Mouse (Mus musculus) embryonic facial prominence, embryonic 10.5 days (tissue): ENCODE measurements around the gene Trim2. TPM values are rescaled to one million over a fixed set of nuclear protein-coding genes. Genes with fewer than 3 reads are reported as not detected.

ENCODE experiments used
- DNase-seq: peaks from one replicate; pipeline ENCODE4 v3.0.0-alpha.2; 2017; ENCODE audit warnings: low spot score
- H3K27ac ChIP-seq: fragments of 300-500 bp; sonication (generic); replicated peaks from 2 replicates; pipeline ENCODE4 v1.5.1; 2016; ENCODE audit warnings: mild to moderate bottlenecking
- H3K27me3 ChIP-seq: fragments of 300-500 bp; sonication (generic); replicated peaks from 2 replicates; pipeline ENCODE4 v1.6.1; 2016; ENCODE audit warnings: low read depth, mild to moderate bottlenecking; ENCODE audit not compliant: poor library complexity, severe bottlenecking
- H3K36me3 ChIP-seq: fragments of 300-500 bp; sonication (generic); replicated peaks from 2 replicates; pipeline ENCODE4 v1.6.1; 2016; ENCODE audit warnings: mild to moderate bottlenecking, moderate library complexity
- H3K4me1 ChIP-seq: fragments of 300-500 bp; sonication (generic); 2 replicates; pipeline ENCODE4 v1.6.1; 2016
- H3K4me3 ChIP-seq: fragments of 300-500 bp; sonication (generic); 2 replicates; pipeline ENCODE4 v1.5.1; 2016; ENCODE audit warnings: mild to moderate bottlenecking, moderate library complexity
- H3K9me3 ChIP-seq: fragments of 300-500 bp; sonication (generic); 2 replicates; pipeline ENCODE4 v1.6.1; 2016; ENCODE audit warnings: mild to moderate bottlenecking
- WGBS: fragments of 180-500 bp; shearing (Covaris S2); methylation state at CpG from one replicate; pipeline ENCODE4 v1.1.7; 2016; 5-methylcytosine and 5-hydroxymethylcytosine counted together
- polyA plus RNA-seq: library from polyadenylated mRNA; unstranded; fragments of >200 nt; fragmentation: Nextera tagmentation; extraction: Ambion mirVana; gene quantifications from 2 replicates; pipeline ENCODE4 v1.2.1, GENCODE M21; 2016

Gene Trim2
- polyA plus RNA-seq = 31.0 and 31.3 TPM in 2 replicates

DNA sequence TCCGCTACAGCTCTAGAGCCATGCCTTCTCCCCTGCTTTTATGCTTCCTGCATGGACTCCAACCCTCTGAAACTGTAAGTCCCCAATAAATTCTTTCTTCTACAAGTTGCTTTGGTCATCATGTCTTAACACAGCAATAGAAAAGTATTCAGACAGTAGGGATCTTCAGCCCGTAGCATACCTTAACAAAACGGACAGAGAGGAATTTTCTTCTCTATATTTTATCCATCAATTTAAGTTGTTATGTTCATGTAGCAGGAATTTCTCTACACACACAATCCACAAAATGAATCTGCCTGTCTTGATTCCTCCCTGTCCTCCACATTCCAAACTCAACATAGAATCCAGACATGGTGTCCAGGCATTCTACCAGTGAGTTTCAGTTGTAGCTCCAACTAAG lies at the start of gene Trim2:
Trim2 (minus strand) TSS at position 101 of the 400 bp plus-strand sequence.
- Histone ChIP-seq H3K4me3 (peak within 1 kb of the TSS; percentile 61; the same call in 1 of the 2 replicates), H3K9me3 (no peaks in the 10 kb centered on the region), H3K27me3 (peaks cover 59% of the 10 kb centered on the region), H3K27ac (no peak within 1 kb of the TSS), H3K36me3 (no peaks in the 10 kb centered on the region), H3K4me1 (peaks cover 32% of the 10 kb centered on the region)
- DNase-seq = no peak
- WGBS = 95% methylated on average over 3 of the region's 3 CpGs

DNA sequence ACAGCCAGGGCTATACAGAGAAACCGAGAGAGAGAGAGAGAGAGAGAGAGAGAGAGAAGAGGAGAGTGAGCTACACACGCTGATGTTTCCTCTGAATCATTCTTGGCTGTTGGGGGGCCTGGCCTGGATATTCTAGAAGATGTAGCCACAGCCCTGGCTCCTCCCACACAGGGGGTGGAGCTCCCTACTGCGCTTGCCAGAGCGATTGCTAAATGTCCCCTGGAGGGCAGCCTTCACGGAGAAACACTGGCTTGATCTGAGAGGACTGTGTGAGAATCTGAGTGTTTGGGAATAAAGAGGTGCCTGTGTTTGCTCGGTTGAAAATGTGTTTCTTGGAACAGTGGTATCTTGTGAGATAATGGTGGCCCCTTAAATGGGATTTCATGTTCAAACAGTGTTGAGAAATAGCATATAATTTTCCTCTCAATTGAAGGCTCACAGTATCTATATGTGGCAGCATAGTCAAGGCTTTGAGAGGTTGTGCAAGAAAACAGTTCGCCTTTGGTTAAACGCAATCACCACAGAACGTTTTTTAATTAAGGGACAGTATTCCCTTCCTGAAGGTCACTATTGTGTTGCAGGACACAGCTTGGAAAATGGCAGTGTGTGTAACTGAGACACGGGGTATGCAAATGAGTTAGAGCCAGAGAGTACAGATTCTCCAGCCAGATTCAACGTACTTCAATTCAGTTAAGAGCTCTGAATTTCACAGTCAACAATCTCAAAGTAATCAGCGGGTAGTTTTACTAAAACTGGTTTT lies 49.4 kb upstream of the Trim2 start:
- DNase-seq = peak; percentile 50
- Histone ChIP-seq H3K4me1 (no peaks in the 10 kb centered on the region), H3K9me3 (no peaks in the 10 kb centered on the region), H3K4me3 (no peak overlapping the region), H3K36me3 (no peaks in the 10 kb centered on the region), H3K27me3 (0 out of 2 replicates have a peak, but pooled peaks cover 6% of the 10 kb centered on the region), H3K27ac (no peak overlapping the region)
- 51% methylated on average over 12 of the region's 12 CpGs for WGBS

DNA sequence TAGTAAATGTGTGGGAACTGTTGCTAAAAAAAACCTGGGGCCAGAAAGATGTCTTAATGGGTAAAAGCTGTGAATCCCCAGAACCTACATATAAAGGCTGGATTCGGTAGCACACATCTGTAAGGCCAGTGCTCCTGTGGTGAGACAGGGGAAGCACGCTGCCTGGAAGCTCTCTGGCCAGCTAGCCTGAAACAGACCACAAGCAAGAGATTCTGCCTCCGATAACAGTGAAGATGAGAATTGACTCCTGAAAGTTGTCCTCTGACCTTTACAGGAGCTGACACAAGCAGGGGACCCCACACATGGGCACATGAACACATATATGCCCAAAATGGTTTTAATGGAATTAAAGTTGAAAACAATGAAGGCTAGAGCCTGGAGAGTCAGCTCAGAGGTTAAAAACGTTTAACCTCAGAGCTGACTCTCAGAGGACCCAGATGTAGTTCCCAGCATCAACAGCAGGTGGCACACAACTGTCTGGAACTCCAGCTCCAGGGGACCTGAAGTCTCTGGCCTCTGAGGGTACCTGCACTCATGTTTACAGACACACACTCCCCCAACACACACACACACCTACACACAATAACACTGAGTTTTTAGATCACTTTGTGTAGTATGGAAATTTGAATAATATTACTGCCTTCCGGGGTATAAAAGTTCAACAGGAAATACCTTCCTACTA lies 45.8 kb upstream of the Trim2 start:
- Histone ChIP-seq H3K4me1 (peaks cover 13% of the 10 kb centered on the region), H3K9me3 (no peaks in the 10 kb centered on the region), H3K27ac (no peak overlapping the region), H3K4me3 (no peak overlapping the region), H3K27me3 (peaks cover 26% of the 10 kb centered on the region), H3K36me3 (no peaks in the 10 kb centered on the region)
- peak; percentile 77 for DNase-seq
- WGBS = 42% methylated on average over 5 of the region's 5 CpGs

DNA sequence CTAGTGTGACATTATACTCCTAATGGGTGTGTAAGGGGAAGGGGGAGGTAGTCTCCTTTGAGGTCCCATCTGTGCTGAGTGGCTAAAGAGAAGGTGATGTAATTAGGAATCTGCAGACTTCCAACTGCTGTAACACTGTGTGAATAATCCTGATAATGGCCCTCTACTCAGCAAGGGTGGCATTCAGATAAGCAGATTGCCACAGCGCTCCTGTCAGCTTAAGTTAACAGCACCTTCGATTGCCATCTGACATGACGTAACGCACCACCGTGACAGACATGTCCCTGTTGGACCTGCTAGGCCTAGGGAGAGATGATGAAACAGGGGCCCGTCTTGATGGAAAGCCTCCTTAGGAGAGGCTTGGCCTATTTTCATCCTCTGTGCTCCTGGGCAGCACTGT lies 43.6 kb upstream of the Trim2 start:
- Histone ChIP-seq H3K9me3 (no peaks in the 10 kb centered on the region), H3K36me3 (no peaks in the 10 kb centered on the region), H3K4me1 (peaks cover 26% of the 10 kb centered on the region), H3K27me3 (peaks cover 45% of the 10 kb centered on the region), H3K4me3 (no peak overlapping the region), H3K27ac (no peak overlapping the region; the same call in 1 of the 2 replicates)
- no peak for DNase-seq
- WGBS = 89% methylated on average over 6 of the region's 6 CpGs

DNA sequence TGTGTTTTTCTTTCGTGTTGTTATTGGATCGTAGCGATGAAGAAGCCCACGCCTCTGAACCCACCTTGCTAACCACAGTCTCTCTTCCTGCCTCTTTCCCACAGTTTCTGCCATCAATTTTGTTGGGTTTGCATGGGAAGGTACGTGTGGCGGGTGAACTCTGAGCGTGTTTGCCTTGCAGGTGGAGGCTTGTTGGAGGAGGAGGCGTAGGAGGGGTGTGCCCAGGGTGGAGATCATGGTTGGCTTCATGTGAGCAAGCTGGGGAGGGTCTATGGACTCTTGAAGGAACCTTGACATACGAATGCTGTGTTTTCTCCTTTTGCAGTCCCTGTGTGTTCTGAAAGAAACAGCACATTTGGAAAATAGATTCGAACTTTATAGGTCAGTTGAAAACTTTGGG lies 43.1 kb upstream of the Trim2 start:
- Histone ChIP-seq H3K4me3 (no peak overlapping the region), H3K36me3 (no peaks in the 10 kb centered on the region), H3K27ac (no peak overlapping the region), H3K4me1 (peaks cover 31% of the 10 kb centered on the region), H3K9me3 (no peaks in the 10 kb centered on the region), H3K27me3 (peaks cover 45% of the 10 kb centered on the region)
- 91% methylated on average over 10 of the region's 10 CpGs for whole genome bisulfite sequencing
- DNase-seq = no peak

DNA sequence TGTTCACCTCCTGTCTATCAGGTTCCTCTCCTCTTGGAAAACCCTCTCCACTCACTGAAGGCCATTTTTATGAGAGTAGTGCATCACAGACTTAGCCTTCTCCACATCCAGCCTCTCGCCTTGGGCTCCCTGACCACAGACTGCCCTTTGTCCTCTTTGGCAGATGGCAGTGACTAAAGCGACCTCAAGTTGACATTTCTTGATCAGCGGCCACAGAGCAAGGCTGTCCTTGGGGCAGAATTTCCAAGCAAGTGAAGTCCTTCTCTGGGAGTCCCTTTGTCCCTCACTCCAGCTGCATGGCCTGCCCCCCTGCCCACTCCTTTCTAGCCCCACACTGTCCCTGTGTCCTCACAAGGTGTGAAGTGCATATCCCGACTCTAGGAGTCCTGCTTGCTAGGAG lies 40.7 kb upstream of the Trim2 start:
- H3K27ac ChIP-seq = no peak overlapping the region
- H3K4me1 ChIP-seq = peaks cover 40% of the 10 kb centered on the region
- H3K36me3 ChIP-seq = no peaks in the 10 kb centered on the region
- no peak overlapping the region for H3K4me3 ChIP-seq
- DNase-seq = no peak
- no peaks in the 10 kb centered on the region for H3K9me3 ChIP-seq
- WGBS = 41% methylated on average over 4 of the region's 4 CpGs
- H3K27me3 ChIP-seq = peaks cover 45% of the 10 kb centered on the region

DNA sequence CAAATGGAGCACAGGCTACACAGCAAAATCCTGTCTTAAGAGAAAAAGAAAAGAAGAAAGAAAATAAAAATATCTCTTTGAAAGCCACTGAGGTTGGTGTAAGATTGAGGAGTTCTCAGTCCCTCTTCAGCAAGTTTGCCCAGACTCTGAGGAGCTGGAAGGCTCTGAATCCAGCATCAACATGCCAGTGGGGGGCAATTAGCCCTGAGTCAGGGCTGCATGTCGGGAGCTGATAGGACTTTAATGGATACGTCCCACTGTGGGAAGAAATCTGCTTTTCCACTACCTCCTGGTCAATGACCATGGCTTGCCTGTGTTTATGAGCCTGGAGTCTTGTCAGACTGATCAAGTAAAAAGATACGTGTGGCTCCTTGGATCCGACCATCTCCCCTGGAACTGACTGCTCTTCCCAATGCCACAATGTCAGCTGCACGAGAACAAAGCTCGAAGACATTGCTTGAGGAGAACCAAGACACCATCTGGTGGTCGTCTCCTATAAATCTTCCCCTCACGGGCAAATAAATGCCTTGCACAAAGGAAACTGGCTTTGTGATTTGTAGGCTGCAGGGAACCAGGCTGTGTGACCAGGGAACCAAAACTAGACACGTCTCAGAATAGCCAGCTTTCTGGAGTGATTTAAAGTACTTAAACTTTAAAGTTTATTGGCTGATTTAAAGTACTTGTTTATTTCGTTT lies 39.9 kb upstream of the Trim2 start:
- DNase-seq = no peak
- Histone ChIP-seq H3K4me3 (no peak overlapping the region), H3K36me3 (no peaks in the 10 kb centered on the region), H3K27me3 (peaks cover 42% of the 10 kb centered on the region), H3K27ac (no peak overlapping the region), H3K4me1 (peaks cover 42% of the 10 kb centered on the region), H3K9me3 (no peaks in the 10 kb centered on the region)
- WGBS = 28% methylated on average over 10 of the region's 10 CpGs

DNA sequence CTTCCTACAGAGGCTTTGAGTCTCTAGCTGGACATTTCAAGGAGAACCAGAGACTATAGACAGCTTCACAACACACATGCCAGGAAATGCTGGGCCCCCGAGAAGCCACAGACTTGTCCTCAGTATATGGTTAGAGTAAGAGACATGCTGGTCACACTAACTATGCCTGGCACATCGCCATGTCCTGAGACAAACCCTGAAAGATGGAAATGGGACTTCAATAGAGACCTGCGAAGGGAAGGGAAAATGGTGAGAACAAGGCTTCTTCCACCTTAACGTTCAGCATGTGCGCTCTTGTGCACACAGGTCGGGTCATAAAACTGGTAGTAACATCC lies 38.9 kb upstream of the Trim2 start:
- no peak for DNase-seq

DNA sequence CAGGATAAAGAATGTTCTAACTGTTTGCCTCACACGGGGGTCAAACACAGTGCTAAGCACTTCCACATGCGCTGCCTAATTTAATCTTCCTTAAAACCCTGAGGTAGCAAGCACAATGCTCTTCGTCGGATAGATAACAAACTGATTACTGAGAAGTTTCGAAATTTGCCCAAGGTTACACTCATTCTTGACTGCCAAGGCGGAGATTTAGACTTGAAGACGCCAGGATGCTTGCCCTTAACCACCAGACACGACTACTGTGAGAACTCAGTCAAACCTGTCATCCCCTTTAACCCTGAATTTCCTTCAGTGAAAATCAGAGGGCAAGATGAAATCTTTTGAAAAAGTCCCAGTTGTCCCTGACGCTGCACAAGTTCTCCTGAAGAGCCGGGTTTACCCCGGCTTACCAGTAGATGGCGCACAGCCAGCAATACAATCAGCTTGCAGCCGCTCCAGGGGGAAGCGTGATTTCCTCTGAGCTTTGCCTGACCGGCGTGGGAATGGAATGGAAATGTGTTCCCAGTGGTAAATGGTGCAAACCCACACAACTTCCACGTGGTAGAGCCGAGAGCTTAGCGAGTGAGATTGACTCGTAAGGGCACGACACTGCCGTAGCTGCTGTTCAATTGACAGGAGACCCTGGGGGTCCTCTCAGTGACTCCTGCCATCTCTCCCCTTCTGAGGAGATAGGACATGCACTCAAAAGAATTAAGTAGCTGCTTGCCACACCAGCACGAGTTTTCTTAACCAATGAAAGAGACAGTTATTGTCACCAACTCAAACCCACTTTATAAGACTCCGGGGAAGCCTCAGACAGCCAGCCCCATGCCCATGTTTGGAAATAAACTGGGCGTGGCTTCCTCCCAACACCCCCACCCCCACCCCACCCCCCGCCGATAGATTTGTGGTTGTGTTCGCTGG lies 38.3 kb upstream of the Trim2 start:
- Histone ChIP-seq H3K36me3 (no peaks in the 10 kb centered on the region), H3K27ac (no peak overlapping the region), H3K9me3 (no peaks in the 10 kb centered on the region), H3K27me3 (peaks cover 34% of the 10 kb centered on the region), H3K4me1 (peaks cover 36% of the 10 kb centered on the region), H3K4me3 (peak overlapping the region; percentile 55)
- WGBS = 7% methylated on average over 28 of the region's 28 CpGs
- DNase-seq = peak; percentile 88

More for the DNA sequence above, 38.9 kb upstream of the Trim2 start:
- peak overlapping the region; percentile 55 for H3K4me3 ChIP-seq
- H3K27me3 ChIP-seq = peaks cover 37% of the 10 kb centered on the region
- WGBS = 50% methylated on average over 6 of the region's 6 CpGs
- H3K27ac ChIP-seq = no peak overlapping the region
- no peaks in the 10 kb centered on the region for H3K36me3 ChIP-seq
- peaks cover 38% of the 10 kb centered on the region for H3K4me1 ChIP-seq
- no peaks in the 10 kb centered on the region for H3K9me3 ChIP-seq

DNA sequence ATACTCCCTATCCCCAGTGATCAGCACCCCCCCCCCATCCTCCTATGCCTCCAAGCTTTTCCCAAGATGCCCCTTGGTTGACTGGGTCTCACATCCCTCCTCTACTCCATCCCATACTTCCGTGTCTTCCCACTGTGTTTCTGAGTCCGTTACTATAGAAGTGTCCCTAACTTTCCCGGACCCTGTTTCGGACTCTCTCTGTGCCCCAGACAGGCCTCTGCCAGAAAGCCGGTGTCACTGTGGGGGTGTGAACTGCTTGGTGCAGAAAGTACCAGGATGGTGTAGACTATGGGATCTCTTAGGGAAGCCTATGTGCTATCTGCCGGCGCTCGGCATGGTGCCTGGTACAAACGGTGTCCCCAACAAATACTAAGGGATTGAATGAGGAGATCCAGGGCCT lies 36.4 kb upstream of the Trim2 start:
- H3K4me3 ChIP-seq = no peak overlapping the region
- H3K9me3 ChIP-seq = no peaks in the 10 kb centered on the region
- H3K4me1 ChIP-seq = peaks cover 34% of the 10 kb centered on the region
- no peak for DNase-seq
- no peaks in the 10 kb centered on the region for H3K36me3 ChIP-seq
- 91% methylated on average over 9 of the region's 9 CpGs for WGBS
- peaks cover 25% of the 10 kb centered on the region for H3K27me3 ChIP-seq
- H3K27ac ChIP-seq = no peak overlapping the region

DNA sequence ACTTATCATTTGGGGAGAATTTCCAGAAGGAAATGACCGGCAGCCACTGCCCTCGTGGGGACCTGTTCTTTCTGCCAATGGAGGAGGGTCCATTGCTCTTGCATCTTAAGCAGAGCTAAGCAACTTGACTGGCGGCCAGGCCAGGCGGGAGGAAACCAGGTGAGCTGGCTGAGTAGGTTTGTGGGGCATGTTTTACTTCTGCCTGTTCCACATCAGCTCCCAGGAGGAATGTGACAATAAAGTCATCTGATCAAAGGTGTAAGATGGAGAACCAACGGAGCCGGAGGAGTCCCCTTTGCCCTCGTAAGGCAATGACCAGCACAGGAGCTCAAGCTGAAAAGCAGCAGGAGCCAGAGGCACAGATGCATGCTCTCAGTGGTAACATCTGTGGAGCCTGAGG lies 35.1 kb upstream of the Trim2 start:
- no peaks in the 10 kb centered on the region for H3K9me3 ChIP-seq
- H3K27ac ChIP-seq = no peak overlapping the region
- peaks cover 12% of the 10 kb centered on the region for H3K27me3 ChIP-seq
- H3K36me3 ChIP-seq = no peaks in the 10 kb centered on the region
- peaks cover 34% of the 10 kb centered on the region for H3K4me1 ChIP-seq
- 68% methylated on average over 7 of the region's 7 CpGs for WGBS
- H3K4me3 ChIP-seq = no peak overlapping the region
- DNase-seq = peak; percentile 45

DNA sequence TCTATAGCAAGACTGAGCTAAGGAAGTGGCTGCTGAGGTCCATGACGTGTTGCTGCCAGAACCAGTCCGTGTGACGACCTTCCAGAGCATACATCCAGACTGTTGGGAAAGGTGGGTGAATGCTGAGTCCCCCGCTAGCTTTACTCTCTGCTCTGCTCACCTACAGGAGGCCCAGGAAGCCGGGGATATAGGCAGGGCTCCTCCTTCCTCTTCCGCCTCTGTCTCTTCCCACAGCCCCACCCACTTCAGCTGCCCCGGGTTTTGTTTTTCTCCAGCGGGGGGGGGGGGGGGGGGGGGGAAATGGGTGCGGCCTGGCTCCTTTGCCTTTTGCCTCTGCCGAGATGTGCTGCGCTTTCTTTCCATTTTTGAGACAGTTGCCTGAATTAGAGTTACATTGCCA lies 30.9 kb upstream of the Trim2 start:
- Histone ChIP-seq H3K27ac (no peak overlapping the region), H3K36me3 (no peaks in the 10 kb centered on the region), H3K4me3 (no peak overlapping the region), H3K9me3 (no peaks in the 10 kb centered on the region), H3K4me1 (peaks cover 36% of the 10 kb centered on the region), H3K27me3 (peaks cover 39% of the 10 kb centered on the region)
- no peak for DNase-seq
- WGBS = 46% methylated on average over 11 of the region's 11 CpGs
